Mouse (Mus musculus) MEL (cell line): ENCODE measurements around the gene Atl2. TPM values are rescaled to one million over a fixed set of nuclear protein-coding genes. Genes with fewer than 3 reads are reported as not detected.

Experiments used
- DNase-seq: peaks from one replicate; pipeline ENCODE4 v3.0.0; 2011; ENCODE audit warnings: low read depth, low spot score
- H3K27ac ChIP-seq: 2 replicates; pipeline ENCODE4 v1.5.1; 2012; ENCODE audit warnings: low read depth, mild to moderate bottlenecking, control low read depth, low read length, moderate library complexity; ENCODE audit not compliant: control insufficient read depth
- H3K27me3 ChIP-seq, 2 experiments: fragments of 150-350 bp in 1 of 2; sonication (generic) in 1 of 2; 2 replicates each; pipeline ENCODE4 v1.6.1; 2012; ENCODE audit warnings: low read length in 2 of 2, mild to moderate bottlenecking in 2 of 2, improper control_type of control experiment in 1 of 2, moderate library complexity in 1 of 2; ENCODE audit not compliant: insufficient read depth in 2 of 2, control insufficient read depth in 1 of 2
- H3K36me3 ChIP-seq, 2 experiments: 2 replicates each; pipeline ENCODE4 v1.6.1; 2012 to 2014; ENCODE audit warnings: low read length in 2 of 2, improper control_type of control experiment in 1 of 2, inconsistent platforms in 1 of 2, mild to moderate bottlenecking in 1 of 2; ENCODE audit not compliant: insufficient read depth in 2 of 2, control insufficient read depth in 1 of 2
- H3K4me1 ChIP-seq, 2 experiments: fragments of 150-350 bp in 1 of 2; sonication (generic) in 1 of 2; 2 replicates each; pipeline ENCODE4 v1.6.1; 2012; ENCODE audit warnings: low read length in 2 of 2, improper control_type of control experiment in 1 of 2, mild to moderate bottlenecking in 1 of 2; ENCODE audit not compliant: insufficient read depth in 2 of 2, control insufficient read depth in 1 of 2
- H3K4me3 ChIP-seq, 2 experiments: fragments of 150-350 bp in 1 of 2; sonication (generic) in 1 of 2; 2 replicates each; pipeline ENCODE4 v1.5.1; 2012; ENCODE audit warnings: low read depth in 2 of 2, low read length in 2 of 2, mild to moderate bottlenecking in 2 of 2, moderate library complexity in 2 of 2, control low read depth in 1 of 2, improper control_type of control experiment in 1 of 2; ENCODE audit not compliant: control insufficient read depth in 1 of 2, insufficient read depth in 1 of 2
- H3K79me2 ChIP-seq: 2 replicates; pipeline ENCODE4 v1.6.1; 2012; ENCODE audit warnings: mild to moderate bottlenecking, low read length, moderate library complexity; ENCODE audit not compliant: control insufficient read depth, poor library complexity, insufficient read depth
- H3K9ac ChIP-seq: 2 replicates; pipeline ENCODE4 v1.6.1; 2012; ENCODE audit warnings: low read depth, mild to moderate bottlenecking, control low read depth, low read length, moderate library complexity; ENCODE audit not compliant: control insufficient read depth, poor library complexity, severe bottlenecking
- H3K9me3 ChIP-seq: fragments of 150-350 bp; sonication (generic); replicated peaks from 2 replicates; pipeline ENCODE4 v1.6.1; 2012; ENCODE audit warnings: mild to moderate bottlenecking, low read length, improper control_type of control experiment, moderate library complexity; ENCODE audit not compliant: insufficient read depth
- BHLHE40 ChIP-seq: IDR thresholded peaks from 2 replicates; pipeline ENCODE4 v1.6.1; 2012; ENCODE audit warnings: low read depth, mild to moderate bottlenecking, inconsistent platforms, low read length, improper control_type of control experiment, borderline replicate concordance
- CHD2 ChIP-seq: IDR thresholded peaks from 2 replicates; pipeline ENCODE4 v1.6.1; 2011; ENCODE audit warnings: low read length, improper control_type of control experiment
- ETS1 ChIP-seq: IDR thresholded peaks from 2 replicates; pipeline ENCODE4 v1.6.1; 2012; ENCODE audit warnings: low read depth, mild to moderate bottlenecking, inconsistent platforms, low read length, improper control_type of control experiment, moderate library complexity
- GABPA ChIP-seq: IDR thresholded peaks from 2 replicates; pipeline ENCODE4 v1.6.1; 2012; ENCODE audit warnings: low read depth, mild to moderate bottlenecking, inconsistent platforms, low read length, improper control_type of control experiment, moderate library complexity
- GATA1 ChIP-seq: IDR thresholded peaks from 2 replicates; pipeline ENCODE4 v1.6.1; 2011; ENCODE audit warnings: low read depth, low read length, improper control_type of control experiment
- KAT2A ChIP-seq: conservative IDR thresholded peaks from 2 replicates; pipeline ENCODE4 v1.6.1; 2012; ENCODE audit warnings: low read depth, low read length, improper control_type of control experiment, inconsistent platforms
- MAFK ChIP-seq: IDR thresholded peaks from 2 replicates; pipeline ENCODE4 v1.6.1; 2011; ENCODE audit warnings: low read depth, mild to moderate bottlenecking, low read length, improper control_type of control experiment, borderline replicate concordance
- MAX ChIP-seq: IDR thresholded peaks from 2 replicates; pipeline ENCODE4 v1.6.1; 2011; ENCODE audit warnings: low read length, improper control_type of control experiment
- MEF2A ChIP-seq: IDR thresholded peaks from 2 replicates; pipeline ENCODE4 v1.6.1; 2014; ENCODE audit warnings: low read depth, mild to moderate bottlenecking, inconsistent platforms, low read length, improper control_type of control experiment; ENCODE audit not compliant: poor library complexity, insufficient replicate concordance, severe bottlenecking; ENCODE audit errors: extremely low read depth
- MYB ChIP-seq: IDR thresholded peaks from 2 replicates; pipeline ENCODE4 v1.6.1; 2011; ENCODE audit warnings: mild to moderate bottlenecking, low read depth, low read length, improper control_type of control experiment
- MYC ChIP-seq: IDR thresholded peaks from 2 replicates; pipeline ENCODE4 v1.6.1; 2011; ENCODE audit warnings: low read depth, mild to moderate bottlenecking, low read length, improper control_type of control experiment, moderate library complexity
- NELFE ChIP-seq: IDR thresholded peaks from 2 replicates; pipeline ENCODE4 v1.6.1; 2011; ENCODE audit warnings: low read depth, low read length, improper control_type of control experiment
- POLR2A ChIP-seq, 2 experiments: IDR thresholded peaks; 2 replicates each; pipeline ENCODE4 v1.6.1; 2011 to 2012; ENCODE audit warnings: low read length in 2 of 2, mild to moderate bottlenecking in 2 of 2, control low read depth in 1 of 2, improper control_type of control experiment in 1 of 2, low read depth in 1 of 2, moderate library complexity in 1 of 2; ENCODE audit not compliant: control insufficient read depth in 1 of 2, insufficient read depth in 1 of 2, poor library complexity in 1 of 2
- POLR2AphosphoS5 ChIP-seq: IDR thresholded peaks from 2 replicates; pipeline ENCODE4 v1.6.1; 2012; ENCODE audit warnings: low read depth, borderline replicate concordance, mild to moderate bottlenecking, inconsistent platforms, low read length, moderate library complexity, mixed read lengths
- RAD21 ChIP-seq: IDR thresholded peaks from 2 replicates; pipeline ENCODE4 v1.6.1; 2011; ENCODE audit warnings: mild to moderate bottlenecking, low read depth, low read length, improper control_type of control experiment
- SMC3 ChIP-seq: IDR thresholded peaks from 2 replicates; pipeline ENCODE4 v1.6.1; 2011; ENCODE audit warnings: low read depth, low read length, improper control_type of control experiment
- TAL1 ChIP-seq: IDR thresholded peaks from 2 replicates; pipeline ENCODE4 v1.6.1; 2012; ENCODE audit warnings: mild to moderate bottlenecking, inconsistent platforms, low read length, moderate library complexity, mixed read lengths
- TBP ChIP-seq: IDR thresholded peaks from 2 replicates; pipeline ENCODE4 v1.8.0; 2011; ENCODE audit warnings: low read depth, low read length, improper control_type of control experiment
- TCF12 ChIP-seq: IDR thresholded peaks from 2 replicates; pipeline ENCODE4 v1.6.1; 2014; ENCODE audit warnings: low read depth, mild to moderate bottlenecking, inconsistent platforms, low read length, improper control_type of control experiment, moderate library complexity
- UBTF ChIP-seq: IDR thresholded peaks from 2 replicates; pipeline ENCODE4 v1.6.1; 2012; ENCODE audit warnings: low read depth, mild to moderate bottlenecking, inconsistent platforms, low read length, improper control_type of control experiment, moderate library complexity, borderline replicate concordance; ENCODE audit not compliant: insufficient read depth
- ZMIZ1 ChIP-seq: IDR thresholded peaks from 2 replicates; pipeline ENCODE4 v1.6.1; 2012; ENCODE audit warnings: low read depth, mild to moderate bottlenecking, inconsistent platforms, low read length, improper control_type of control experiment, moderate library complexity
- ZNF384 ChIP-seq: IDR thresholded peaks from 2 replicates; pipeline ENCODE4 v1.6.1; 2012; ENCODE audit warnings: low read depth, mild to moderate bottlenecking, inconsistent platforms, low read length, improper control_type of control experiment
- polyA plus RNA-seq, 2 experiments: library from polyadenylated mRNA; stranded (reverse) in 1 of 2; unstranded in 1 of 2; fragments of >175 nt in 1 of 2; fragments of >200 nt in 1 of 2; gene quantifications; 2 replicates each; pipeline versions ENCODE4 v1.2.1 to v1.2.4; 2012; ENCODE audit warnings: low replicate concordance in 2 of 2, low read depth in 1 of 2; ENCODE audit not compliant: insufficient read length in 2 of 2, insufficient read depth in 1 of 2, missing spikeins in 1 of 2
- total RNA-seq: library from RNA; depleted of rRNA; stranded (reverse); fragments of 300-350 nt; gene quantifications from 2 replicates; pipeline ENCODE4 v1.2.3, GENCODE M21; 2012

The Atl2 gene
- total and polyA plus RNA-seq, 3 experiments: 29.5 to 118 (median 43.3) TPM

DNA sequence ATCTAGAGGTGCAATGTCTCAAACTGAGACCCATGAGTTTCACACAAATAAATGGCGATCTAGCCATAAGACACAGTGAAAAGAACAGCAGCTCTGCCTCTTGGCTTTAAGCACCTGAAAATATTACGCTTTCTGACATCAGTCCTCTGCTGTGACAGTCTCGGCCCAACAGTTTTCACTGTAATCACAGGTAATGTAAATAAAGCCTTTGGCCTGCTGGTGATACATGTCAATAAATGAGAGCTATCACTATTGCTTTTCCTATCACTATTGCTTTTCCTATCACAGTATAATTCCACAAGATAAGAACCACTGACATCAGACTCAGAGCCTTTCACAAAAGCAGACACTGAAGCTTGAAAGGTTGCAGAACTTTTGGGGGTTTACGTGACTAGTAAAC lies 8.7 kb upstream of the Atl2 start:
- Histone ChIP-seq H3K27me3 (no peaks in the 10 kb centered on the region), H3K4me1 (peaks cover 6 to 9% of the 10 kb centered on the region in 2 experiments; a peak in 2 of 4 replicates), H3K9me3 (no peaks in the 10 kb centered on the region), H3K27ac (no peak overlapping the region), H3K36me3 (peaks cover 0 to 9% of the 10 kb centered on the region in 2 experiments; a peak in 2 of 4 replicates), H3K79me2 (no peaks in the 10 kb centered on the region), H3K9ac (no peak overlapping the region), H3K4me3 (no peak overlapping the region)
- no peak for TF ChIP-seq GATA1
- no peak for TF ChIP-seq GABPA
- no peak for TF ChIP-seq ETS1
- TF ChIP-seq NELFE: no peak
- TF ChIP-seq ZNF384: no peak
- no peak for TF ChIP-seq MYC
- TF ChIP-seq UBTF: no peak
- TF ChIP-seq CHD2: no peak
- TF ChIP-seq TBP: no peak
- no peak for TF ChIP-seq MEF2A
- no peak for TF ChIP-seq TCF12
- no peak for TF ChIP-seq POLR2A (IDR thresholded peaks at IDR 0.05; ENCODE audit: control insufficient read depth in 1 of 2, insufficient read depth in 1 of 2, low read depth in 1 of 2, low read length in 2 of 2, poor library complexity in 1 of 2)
- TF ChIP-seq ZMIZ1: no peak
- DNase-seq: no peak

DNA sequence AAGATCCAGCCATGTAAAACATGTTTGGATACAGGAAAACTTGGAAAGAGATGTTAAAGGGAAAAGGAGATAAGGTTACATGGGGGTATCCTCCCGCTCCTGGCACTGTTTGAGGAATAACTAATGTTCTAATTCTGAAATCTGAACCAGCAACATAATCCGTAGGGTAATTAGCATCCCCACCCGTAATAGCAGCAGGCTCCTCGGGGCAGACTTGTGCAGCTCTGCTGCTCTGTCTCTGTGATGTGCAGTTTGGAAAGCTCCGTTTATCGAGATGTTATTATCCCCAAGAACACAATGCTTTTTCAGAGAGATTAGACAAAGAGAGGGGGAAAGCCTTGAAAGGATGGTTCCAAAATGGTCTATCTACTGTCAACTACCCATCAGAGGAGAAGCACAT lies 5.3 kb upstream of the Atl2 start:
- TF ChIP-seq POLR2A (IDR thresholded peaks at IDR 0.05; ENCODE audit: control insufficient read depth in 1 of 2, insufficient read depth in 1 of 2, low read depth in 1 of 2, low read length in 2 of 2, poor library complexity in 1 of 2): no peak
- no peak for TF ChIP-seq MYB
- TF ChIP-seq MAFK: no peak
- no peak for TF ChIP-seq ETS1
- no peak for TF ChIP-seq MYC
- TF ChIP-seq TAL1: no peak
- TF ChIP-seq RAD21: no peak
- TF ChIP-seq MAX: no peak
- no peak for TF ChIP-seq KAT2A
- TF ChIP-seq SMC3: no peak
- no peak for TF ChIP-seq POLR2AphosphoS5
- TF ChIP-seq ZNF384: no peak
- TF ChIP-seq BHLHE40: no peak
- Histone ChIP-seq H3K79me2 (no peaks in the 10 kb centered on the region), H3K9ac (no peak overlapping the region), H3K27ac (no peak overlapping the region), H3K4me3 (no peak overlapping the region), H3K27me3 (no peaks in the 10 kb centered on the region), H3K4me1 (peaks cover 3 to 21% of the 10 kb centered on the region in 2 experiments; a peak in 3 of 4 replicates), H3K9me3 (no peaks in the 10 kb centered on the region), H3K36me3 (peaks cover 0 to 17% of the 10 kb centered on the region in 2 experiments; a peak in 2 of 4 replicates)
- DNase-seq: no peak
